Mouse (Mus musculus) layer of hippocampus, adult 2 months (tissue): Measurements from ENCODE around the gene Nxpe3. TPM values are rescaled to one million over a fixed set of nuclear protein-coding genes. Genes with fewer than 3 reads are reported as not detected.
A peak's percentile ranks its signal among the peaks of the same experiment; 100 is the strongest.

Experiments
- DNase-seq, 2 experiments: peaks; one replicate each; pipeline ENCODE4 v3.0.0; 2022; ENCODE audit warnings: low spot score in 2 of 2
- H3K27ac ChIP-seq: fragments of 200-600 bp; 2 replicates; pipeline ENCODE4 v1.8.1; 2022
- H3K4me3 ChIP-seq: fragments of 200-600 bp; 2 replicates; pipeline ENCODE4 v1.8.1; 2022; ENCODE audit warnings: mild to moderate bottlenecking
- CTCF ChIP-seq: fragments of 200-600 bp; conservative IDR thresholded peaks from 2 replicates; pipeline ENCODE4 v1.8.1; 2022; ENCODE audit warnings: antibody characterized with exemption, mild to moderate bottlenecking, moderate library complexity
- total RNA-seq, 2 experiments: library from RNA; stranded (reverse); gene quantifications; 2 replicates each; pipeline ENCODE4 v1.2.3; 2021

The Nxpe3 gene
- total RNA-seq, 2 experiments from 2014 or later, result 11.6 to 11.7 TPM

DNA sequence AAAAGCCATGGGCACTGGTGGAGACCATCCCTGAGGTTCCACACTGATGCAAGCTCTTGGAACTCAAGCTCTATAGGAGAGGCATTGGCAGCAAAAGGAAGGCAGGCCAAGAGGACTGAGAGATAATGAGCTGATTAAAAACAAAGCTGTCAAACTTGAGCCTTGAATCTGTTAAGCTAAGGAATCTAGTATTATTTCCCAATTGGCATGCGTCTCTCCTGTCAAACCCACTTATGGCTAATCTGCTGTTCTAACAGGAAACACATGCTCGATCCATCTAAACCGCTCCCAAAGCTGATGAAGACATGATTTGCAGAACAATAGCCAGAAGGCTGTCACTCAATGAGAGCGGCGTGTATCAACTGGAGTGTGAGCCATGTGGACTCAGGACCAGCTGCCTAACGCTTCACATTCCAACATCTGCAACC lies 87.6 kb downstream of the Nxpe3 start:
- H3K27ac ChIP-seq, result 0 out of 2 replicates have a peak overlapping the region, but pooled peaks have one; percentile 14
- no peak overlapping the region for H3K4me3 ChIP-seq
- no peak for TF ChIP-seq CTCF
- peak; percentile 37 to 62 for DNase-seq

- Histone ChIP-seq H3K4me3 (no peak overlapping the region), H3K27ac (no peak overlapping the region)
- no peak for TF ChIP-seq CTCF
- no peak for DNase-seq
Observed at GRCm38 (mm10) chr16:55804799-55805198, 90.3 kb downstream of the Nxpe3 start.

GRCm38 (mm10) chr16:55801629-55802028 lies 93.5 kb downstream of the Nxpe3 start:
- no peak for TF ChIP-seq CTCF
- no peak overlapping the region for H3K4me3 ChIP-seq
- no peak for DNase-seq
- no peak overlapping the region for H3K27ac ChIP-seq

- no peak for TF ChIP-seq CTCF
- Histone ChIP-seq H3K4me3 (no peak overlapping the region), H3K27ac (no peak overlapping the region)
- no peak for DNase-seq
Observed at GRCm38 (mm10) chr16:55798845-55799244, 96.2 kb downstream of the Nxpe3 start.

GRCm38 (mm10) chr16:55790326-55790725 lies 104.8 kb downstream of the Nxpe3 start:
- DNase-seq, result no peak
- no peak overlapping the region for H3K27ac ChIP-seq
- H3K4me3 ChIP-seq, result no peak overlapping the region
- TF ChIP-seq CTCF, result no peak

Other genes with a start within 250 kb of the Nxpe3 start
- gene Nfkbiz, start 56.4 kb downstream of the Nxpe3 start, total RNA-seq, result 1 to 10 TPM; 5.9 to 8.5 TPM
- 10 to 100 TPM; 16.0 to 19.6 TPM for gene Cep97, start 39.6 kb upstream of the Nxpe3 start, total RNA-seq
- gene Rpl24, start 71.0 kb upstream of the Nxpe3 start, total RNA-seq, result 100 to 1,000 TPM; 399 to 405 TPM
- 10 to 100 TPM; 49.6 to 52.3 TPM for gene Zbtb11, start 78.6 kb upstream of the Nxpe3 start, total RNA-seq
- gene Pcnp, start 134.5 kb upstream of the Nxpe3 start, total RNA-seq, result 100 to 1,000 TPM; 145 to 161 TPM
- gene Trmt10c, start 142.5 kb upstream of the Nxpe3 start, total RNA-seq, result 1 to 10 TPM; 9.3 to 10.0 TPM
- gene Senp7, start 153.1 kb upstream of the Nxpe3 start, total RNA-seq, result 10 to 100 TPM; 42.3 to 53.5 TPM